Mouse (Mus musculus) E14TG2a.4 (cell line): Measurements from ENCODE around the gene Mrln.

Source experiments
- CTCF ChIP-seq: conservative IDR thresholded peaks from 2 replicates; pipeline ENCODE4 v1.5.1; 2014; ENCODE audit warnings: low read length
- NANOG ChIP-seq: IDR thresholded peaks from 2 replicates; pipeline ENCODE4 v1.6.1; 2014; ENCODE audit warnings: borderline replicate concordance, low read length, mixed read lengths

- TF ChIP-seq CTCF (no peak), NANOG (no peak)
These were observed 46.3 kb downstream of the Mrln start for GRCm38 (mm10) chr10:70250766-70251165.
